Mouse (Mus musculus): Measurements from ENCODE around the gene Il1f5.

DNA sequence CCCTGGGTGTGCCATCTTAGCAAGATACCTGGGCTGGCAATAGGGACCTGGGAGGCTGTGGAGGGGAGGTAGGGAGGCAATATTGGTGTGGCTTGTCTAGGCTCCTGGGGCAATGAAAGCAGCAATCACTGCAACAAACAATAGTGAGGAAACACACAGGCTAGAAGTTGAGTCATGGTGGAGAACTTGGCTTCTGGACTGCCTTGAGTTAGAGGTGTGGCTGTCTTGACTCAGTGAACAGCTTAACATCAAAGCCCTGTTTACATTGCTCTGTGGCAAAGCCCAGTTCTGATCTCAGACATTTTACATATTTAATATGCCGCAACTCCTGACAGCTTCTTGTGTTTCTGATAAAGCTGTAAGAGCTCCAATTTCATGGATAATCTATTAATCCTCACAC lies 9.3 kb upstream of the Il1f5 start:
- TF ChIP-seq CTCF (IDR thresholded peaks at IDR 0.05; ENCODE audit: extremely low read depth, insufficient read depth, insufficient read length, insufficient replicate concordance) = no peak
- no peak for TF ChIP-seq POLR2A (IDR thresholded peaks at IDR 0.05; ENCODE audit: low read depth, low read length)
